Mouse (Mus musculus) testis, adult 2 months (tissue): ENCODE measurements at regions not wholly inside any gene's neighbourhood (a gene's known extent, or its start where the extent isn't known, plus 50 kb on each side); places are given as distances from the start of the nearest gene placed in this dataset.
A peak's percentile ranks its signal among the peaks of the same experiment; 100 is the strongest.

Experiments
- H3K27ac ChIP-seq: fragments of 200-500 bp; 2 replicates; pipeline ENCODE4 v1.5.1; 2012; ENCODE audit warnings: low read depth, low read length; ENCODE audit not compliant: control insufficient read depth, insufficient read depth
- H3K27me3 ChIP-seq: fragments of 200-500 bp; 2 replicates; pipeline ENCODE4 v1.6.1; 2012; ENCODE audit warnings: mild to moderate bottlenecking, low read length, moderate library complexity; ENCODE audit not compliant: control insufficient read depth, insufficient read depth
- H3K36me3 ChIP-seq: fragments of 200-500 bp; 2 replicates; pipeline ENCODE4 v1.6.1; 2012; ENCODE audit warnings: mild to moderate bottlenecking, low read length; ENCODE audit not compliant: control insufficient read depth, insufficient read depth
- H3K4me1 ChIP-seq: fragments of 200-500 bp; 2 replicates; pipeline ENCODE4 v1.6.1; 2012; ENCODE audit warnings: low read length; ENCODE audit not compliant: control insufficient read depth, insufficient read depth
- H3K4me3 ChIP-seq: fragments of 200-500 bp; 2 replicates; pipeline ENCODE4 v1.5.1; 2012; ENCODE audit warnings: low read depth, mild to moderate bottlenecking, low read length, moderate library complexity, mixed read lengths; ENCODE audit not compliant: control insufficient read depth
- CTCF ChIP-seq: fragments of 200-500 bp; IDR thresholded peaks from 2 replicates; pipeline ENCODE4 v1.5.1; 2012; ENCODE audit warnings: low read depth, mild to moderate bottlenecking, inconsistent platforms, low read length, moderate library complexity; ENCODE audit not compliant: control insufficient read depth, insufficient read depth, insufficient replicate concordance
- POLR2A ChIP-seq: fragments of 200-500 bp; IDR thresholded peaks from 2 replicates; pipeline ENCODE4 v1.6.1; 2012; ENCODE audit warnings: low read depth, mild to moderate bottlenecking, inconsistent platforms, low read length, moderate library complexity; ENCODE audit not compliant: control insufficient read depth

GRCm38 (mm10) chr6:4811181-4811775, 64.2 kb downstream of the Peg10 start:
- H3K36me3 ChIP-seq: no peaks in the 10 kb centered on the region
- TF ChIP-seq POLR2A (no peak), CTCF (no peak)
- no peak overlapping the region for H3K4me3 ChIP-seq
- no peaks in the 10 kb centered on the region for H3K27me3 ChIP-seq
- no peak overlapping the region for H3K27ac ChIP-seq
- no peaks in the 10 kb centered on the region for H3K4me1 ChIP-seq

GRCm38 (mm10) chr6:4813206-4813605, 66.1 kb downstream of the Peg10 start:
- TF ChIP-seq POLR2A (no peak), CTCF (no peak)
- no peak overlapping the region for H3K27ac ChIP-seq
- no peak overlapping the region for H3K4me3 ChIP-seq

DNA sequence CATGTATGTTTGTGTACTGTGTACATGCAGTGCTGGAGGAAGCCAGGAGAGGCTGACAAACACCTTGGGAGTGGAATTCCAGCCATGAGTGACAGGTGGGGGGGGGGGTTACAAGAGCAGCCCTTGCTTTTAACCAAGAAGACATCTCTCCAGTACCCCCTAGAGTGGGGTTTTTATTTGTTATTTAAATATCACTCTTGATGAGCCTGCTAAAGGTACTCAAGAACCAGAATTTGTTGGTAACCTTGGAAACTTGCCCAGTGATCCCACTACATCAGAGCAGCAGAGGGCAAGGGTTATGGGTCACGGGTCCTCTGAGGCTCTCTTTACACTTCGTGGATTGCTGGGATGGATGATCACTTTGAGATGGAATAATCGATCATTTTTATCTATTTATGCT, 69.8 kb downstream of the Peg10 start:
- Histone ChIP-seq H3K27me3 (no peaks in the 10 kb centered on the region), H3K36me3 (no peaks in the 10 kb centered on the region), H3K4me3 (peak overlapping the region; percentile 42), H3K4me1 (no peaks in the 10 kb centered on the region), H3K27ac (no peak overlapping the region)
- TF ChIP-seq CTCF: no peak
- no peak for TF ChIP-seq POLR2A

More at GRCm38 (mm10) chr6:4813206-4813605, 66.1 kb downstream of the Peg10 start:
- no peaks in the 10 kb centered on the region for H3K27me3 ChIP-seq
- H3K36me3 ChIP-seq: no peaks in the 10 kb centered on the region
- H3K4me1 ChIP-seq: no peaks in the 10 kb centered on the region

DNA sequence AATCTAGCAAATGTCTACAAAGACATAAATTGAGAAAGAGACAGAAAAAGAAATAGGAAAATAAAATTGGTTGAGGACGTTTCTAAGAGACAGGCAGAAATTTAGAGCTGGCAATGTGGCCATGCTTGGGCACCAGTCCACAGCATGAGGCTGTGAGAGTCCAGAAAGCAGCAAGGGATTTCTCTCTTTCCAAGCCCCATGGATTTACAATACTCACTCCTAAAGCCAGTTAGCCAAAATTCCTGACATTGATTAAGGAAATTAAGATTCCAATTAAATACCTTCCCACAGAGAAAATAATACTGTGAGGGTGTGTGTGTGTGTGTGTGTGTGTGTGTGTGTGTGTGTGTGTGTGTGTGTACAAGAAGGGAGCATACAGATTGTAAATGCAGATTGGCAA, 61.5 kb upstream of the Ppp1r9a start:
- TF ChIP-seq CTCF (no peak), POLR2A (no peak)
- Histone ChIP-seq H3K36me3 (no peaks in the 10 kb centered on the region), H3K27ac (no peak overlapping the region), H3K27me3 (no peaks in the 10 kb centered on the region), H3K4me1 (no peaks in the 10 kb centered on the region), H3K4me3 (no peak overlapping the region)

DNA sequence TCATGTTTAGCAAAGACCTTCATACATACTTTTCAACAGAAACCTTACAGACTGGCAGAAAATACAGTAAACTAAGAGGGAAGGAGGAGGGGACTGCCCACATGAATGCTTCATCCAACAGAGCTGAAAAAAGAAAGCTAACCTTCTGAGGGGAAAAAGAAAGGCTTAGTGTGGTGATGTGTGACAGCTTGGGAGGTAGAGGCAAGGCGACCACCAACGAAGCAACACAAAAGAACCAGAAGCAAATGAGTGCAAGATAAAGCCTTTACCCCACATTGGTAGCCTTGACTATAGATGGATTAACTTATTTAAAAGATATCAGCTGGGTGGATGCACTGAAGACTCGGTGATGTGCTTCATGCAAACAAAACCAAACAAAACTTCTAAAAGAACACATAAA, 53.0 kb upstream of the Ppp1r9a start:
- H3K4me1 ChIP-seq: no peaks in the 10 kb centered on the region
- TF ChIP-seq POLR2A (no peak), CTCF (no peak)
- H3K4me3 ChIP-seq: no peak overlapping the region
- H3K27me3 ChIP-seq: no peaks in the 10 kb centered on the region
- H3K36me3 ChIP-seq: no peaks in the 10 kb centered on the region
- no peak overlapping the region for H3K27ac ChIP-seq

GRCm38 (mm10) chr6:4851040-4851439, 51.7 kb upstream of the Ppp1r9a start:
- H3K36me3 ChIP-seq: no peaks in the 10 kb centered on the region

More at GRCm38 (mm10) chr6:4851040-4851439, 51.7 kb upstream of the Ppp1r9a start:
- no peak overlapping the region for H3K27ac ChIP-seq
- no peaks in the 10 kb centered on the region for H3K27me3 ChIP-seq
- no peak overlapping the region for H3K4me3 ChIP-seq
- H3K4me1 ChIP-seq: no peaks in the 10 kb centered on the region
- TF ChIP-seq POLR2A (no peak), CTCF (no peak)
